Mouse (Mus musculus) E14TG2a.4 (cell line): Measurements from ENCODE around the gene Got1.
A peak's percentile ranks its signal among the peaks of the same experiment; 100 is the strongest.

Source experiments
- CTCF ChIP-seq: conservative IDR thresholded peaks from 2 replicates; pipeline ENCODE4 v1.5.1; 2014; ENCODE audit warnings: low read length
- NANOG ChIP-seq: IDR thresholded peaks from 2 replicates; pipeline ENCODE4 v1.6.1; 2014; ENCODE audit warnings: borderline replicate concordance, low read length, mixed read lengths
- POU5F1 ChIP-seq: IDR thresholded peaks from 2 replicates; pipeline ENCODE4 v1.6.1; 2014; ENCODE audit warnings: low read length, borderline replicate concordance

GRCm38 (mm10) chr19:43568298-43568697 is 43.9 kb upstream of the Got1 start:
- TF ChIP-seq CTCF (peak; percentile 41), NANOG (no peak), POU5F1 (no peak)
